Mouse (Mus musculus): ENCODE data around the gene Bend4. TPM values are rescaled to one million over a fixed set of nuclear protein-coding genes. Genes with fewer than 3 reads are reported as not detected.

Bend4 gene
- polyA plus RNA-seq, 1 experiment, result 0.12 TPM

- H3K27ac ChIP-seq (replicated peaks; ENCODE audit: low read depth, low read length), result no peak overlapping the region
- H3K4me3 ChIP-seq (ENCODE audit: insufficient read depth, low read depth, low read length), result no peak overlapping the region
- H3K4me1 ChIP-seq (ENCODE audit: control insufficient read depth, insufficient read depth, insufficient read length, low read length), result no peaks in the 10 kb centered on the region
These were observed 30.9 kb downstream of the Bend4 start for GRCm38 (mm10) chr5:67397186-67397585.

- Histone ChIP-seq H3K4me3 (ENCODE audit: insufficient read depth, low read depth, low read length) (no peak overlapping the region), H3K27ac (replicated peaks; ENCODE audit: low read depth, low read length) (no peak overlapping the region), H3K4me1 (ENCODE audit: control insufficient read depth, insufficient read depth, insufficient read length, low read length) (no peaks in the 10 kb centered on the region)
These were observed 32.8 kb downstream of the Bend4 start for GRCm38 (mm10) chr5:67395211-67395851.

- Histone ChIP-seq H3K4me1 (ENCODE audit: control insufficient read depth, insufficient read depth, insufficient read length, low read length) (no peaks in the 10 kb centered on the region), H3K27ac (replicated peaks; ENCODE audit: low read depth, low read length) (no peak overlapping the region), H3K4me3 (ENCODE audit: insufficient read depth, low read depth, low read length) (no peak overlapping the region)
These were observed 34.2 kb downstream of the Bend4 start for GRCm38 (mm10) chr5:67393951-67394350.

GRCm38 (mm10) chr5:67382556-67382955 lies 45.6 kb downstream of the Bend4 start:
- no peak overlapping the region for H3K4me3 ChIP-seq (ENCODE audit: insufficient read depth, low read depth, low read length)
- H3K27ac ChIP-seq (replicated peaks; ENCODE audit: low read depth, low read length), result no peak overlapping the region
- H3K4me1 ChIP-seq (ENCODE audit: control insufficient read depth, insufficient read depth, insufficient read length, low read length), result no peaks in the 10 kb centered on the region

- Histone ChIP-seq H3K4me3 (ENCODE audit: insufficient read depth, low read depth, low read length) (no peak overlapping the region), H3K27ac (replicated peaks; ENCODE audit: low read depth, low read length) (no peak overlapping the region), H3K4me1 (ENCODE audit: control insufficient read depth, insufficient read depth, insufficient read length, low read length) (no peaks in the 10 kb centered on the region)
These were observed 46.4 kb downstream of the Bend4 start for GRCm38 (mm10) chr5:67381690-67382089.

GRCm38 (mm10) chr5:67377044-67377621 lies 51.0 kb downstream of the Bend4 start:
- Histone ChIP-seq H3K4me3 (ENCODE audit: insufficient read depth, low read depth, low read length) (no peak overlapping the region), H3K27ac (replicated peaks; ENCODE audit: low read depth, low read length) (no peak overlapping the region), H3K4me1 (ENCODE audit: control insufficient read depth, insufficient read depth, insufficient read length, low read length) (no peaks in the 10 kb centered on the region)

- H3K27ac ChIP-seq (replicated peaks; ENCODE audit: low read depth, low read length), result no peak overlapping the region
- no peak overlapping the region for H3K4me3 ChIP-seq (ENCODE audit: insufficient read depth, low read depth, low read length)
- no peaks in the 10 kb centered on the region for H3K4me1 ChIP-seq (ENCODE audit: control insufficient read depth, insufficient read depth, insufficient read length, low read length)
These were observed 65.2 kb downstream of the Bend4 start for GRCm38 (mm10) chr5:67362931-67363330.

- Histone ChIP-seq H3K4me3 (ENCODE audit: insufficient read depth, low read depth, low read length) (no peak overlapping the region), H3K4me1 (ENCODE audit: control insufficient read depth, insufficient read depth, insufficient read length, low read length) (no peaks in the 10 kb centered on the region), H3K27ac (replicated peaks; ENCODE audit: low read depth, low read length) (no peak overlapping the region)
These were observed 65.8 kb downstream of the Bend4 start for GRCm38 (mm10) chr5:67362316-67362715.

- Histone ChIP-seq H3K4me1 (ENCODE audit: control insufficient read depth, insufficient read depth, insufficient read length, low read length) (no peaks in the 10 kb centered on the region), H3K27ac (replicated peaks; ENCODE audit: low read depth, low read length) (no peak overlapping the region), H3K4me3 (ENCODE audit: insufficient read depth, low read depth, low read length) (no peak overlapping the region)
These were observed 79.2 kb downstream of the Bend4 start for GRCm38 (mm10) chr5:67348949-67349348.

- Histone ChIP-seq H3K4me1 (ENCODE audit: control insufficient read depth, insufficient read depth, insufficient read length, low read length) (no peaks in the 10 kb centered on the region), H3K4me3 (ENCODE audit: insufficient read depth, low read depth, low read length) (no peak overlapping the region), H3K27ac (replicated peaks; ENCODE audit: low read depth, low read length) (no peak overlapping the region)
These were observed 81.0 kb downstream of the Bend4 start for GRCm38 (mm10) chr5:67347060-67347459.

Other genes with a start within 250 kb of the Bend4 start
- gene Tmem33, start 167.7 kb downstream of the Bend4 start, polyA plus RNA-seq (2012; ENCODE audit: insufficient read depth, insufficient read length, missing spikeins), result 78.0 and 88.7 TPM in 2 replicates
- gene Slc30a9, start 121.4 kb downstream of the Bend4 start, polyA plus RNA-seq (2012; ENCODE audit: insufficient read depth, insufficient read length, missing spikeins), result 91.5 and 138 TPM in 2 replicates
- not detected in 2 replicates for gene Shisa3, start 179.6 kb upstream of the Bend4 start, polyA plus RNA-seq (2012; ENCODE audit: insufficient read depth, insufficient read length, missing spikeins)

All from brown adipose tissue, adult 24 weeks (tissue).